In genomic region chr4:129610472-129610871, GRCm38 (mm10) we compare ENCODE assay signal across 26 mouse cellular contexts. TPM values are rescaled to one million over a fixed set of nuclear protein-coding genes. Genes with fewer than 3 reads are reported as not detected.
DNase-seq lines count a peak whose midpoint lies in the region; ATAC-seq and TF ChIP-seq lines count a peak whose summit lies in the region.
"Had no signal": no experiment of that assay in that cellular context is flagged by ENCODE, and none has a peak within 500 bp of the region (broad histone marks: within the 10 kb centered on the region; RNA-seq: fewer than 3 reads in every experiment).

No protein-coding gene starts in this region.

- no peak overlapping the region for H3K9ac ChIP-seq in heart, embryonic 12.5 days
- no peak overlapping the region for H3K9ac ChIP-seq in lung, embryonic 15.5 days
- no peak overlapping the region for H3K9ac ChIP-seq in lung, postnatal 0 days (replicated peaks; ENCODE audit: low read depth)
- H3K9ac ChIP-seq in kidney, embryonic 14.5 days (ENCODE audit: low read depth, low read length): no peak overlapping the region
- H3K9ac ChIP-seq: embryonic facial prominence, embryonic 15.5 days; forebrain, embryonic 12.5 days; forebrain, postnatal 0 days; heart, embryonic 15.5 days; hindbrain, embryonic 15.5 days; liver, embryonic 14.5 days; midbrain, embryonic 12.5 days; stomach, embryonic 15.5 days had no signal

- no peak for DNase-seq in heart, adult 9 months (ENCODE audit: low spot score in 2 of 2)
- DNase-seq in lung, postnatal 0 days (ENCODE audit: low spot score): no peak
- no peak for DNase-seq in spleen, adult 2 months (ENCODE audit: low read depth in 1 of 2, low spot score in 2 of 2)
- no peak for DNase-seq in spleen, postnatal 36 days (ENCODE audit: low spot score in 2 of 2)
- DNase-seq: adrenal gland, postnatal 14 days; cerebellum, adult 11 months; cerebellum, adult 9-11 months; embryo, embryonic 11 days; forebrain, postnatal 0 days; heart, adult 2 months; kidney, adult 8-10 months; kidney, postnatal 10 days; layer of hippocampus, postnatal 36 days; left cerebral cortex, postnatal 4 days; liver; lung, adult 2 months had no signal

- no peak overlapping the region for H3K4me2 ChIP-seq in heart, embryonic 12.5 days
- H3K4me2 ChIP-seq in lung, embryonic 15.5 days: no peak overlapping the region
- no peak overlapping the region for H3K4me2 ChIP-seq in lung, postnatal 0 days (replicated peaks; ENCODE audit: low read depth, low read length)
- H3K4me2 ChIP-seq in kidney, embryonic 14.5 days (replicated peaks; ENCODE audit: low read depth, low read length): no peak overlapping the region
- H3K4me2 ChIP-seq: embryonic facial prominence, embryonic 15.5 days; forebrain, embryonic 12.5 days; heart, embryonic 15.5 days; hindbrain, embryonic 15.5 days; midbrain, embryonic 12.5 days; stomach, embryonic 15.5 days had no signal

- H3K27ac ChIP-seq in heart, embryonic 12.5 days (ENCODE audit: poor library complexity, severe bottlenecking): no peak overlapping the region
- no peak overlapping the region for H3K27ac ChIP-seq in lung, embryonic 15.5 days
- no peak overlapping the region for H3K27ac ChIP-seq in lung, postnatal 0 days (ENCODE audit: low read length)
- H3K27ac ChIP-seq in spleen, adult 2 months (ENCODE audit: insufficient read depth, low read length): peak overlapping the region; percentile 53
- H3K27ac ChIP-seq in kidney, embryonic 14.5 days (ENCODE audit: low read depth, low read length): no peak overlapping the region
- H3K27ac ChIP-seq: embryonic facial prominence, embryonic 15.5 days; forebrain, embryonic 12.5 days; heart, adult 2 months; heart, embryonic 15.5 days; hindbrain, embryonic 15.5 days; liver, embryonic 14.5 days; midbrain, embryonic 12.5 days; stomach, embryonic 15.5 days had no signal

- WGBS in heart, embryonic 12.5 days: 62% methylated on average over 4 of the region's 4 CpGs
- WGBS in lung, embryonic 15.5 days: 66% methylated on average over 4 of the region's 4 CpGs
- 68% methylated on average over 4 of the region's 4 CpGs for WGBS in lung, postnatal 0 days
- WGBS in spleen, adult 2 months: 86% methylated on average over 4 of the region's 4 CpGs
- 78% methylated on average over 4 of the region's 4 CpGs for WGBS in kidney, embryonic 14.5 days

- ATAC-seq in heart, embryonic 12.5 days (ENCODE audit: insufficient number of reproducible peaks, low FRiP score): 0 out of 2 replicates have a peak, but pooled peaks have one; percentile 17
- 0 out of 2 replicates have a peak, but pooled peaks have one; percentile 4 for ATAC-seq in lung, embryonic 15.5 days (ENCODE audit: borderline replicate concordance, extremely low read depth, low FRiP score, low TSS enrichment)
- no peak for ATAC-seq in lung, postnatal 0 days
- ATAC-seq in kidney, embryonic 14.5 days (ENCODE audit: low FRiP score, low TSS enrichment): no peak
- ATAC-seq: forebrain, postnatal 0 days had no signal

- H3K4me1 ChIP-seq in heart, embryonic 12.5 days (replicated peaks): peaks cover 6% of the 10 kb centered on the region
- H3K4me1 ChIP-seq in lung, embryonic 15.5 days: peaks cover 10% of the 10 kb centered on the region; the same call in 1 of the 2 replicates
- H3K4me1 ChIP-seq in lung, postnatal 0 days (ENCODE audit: insufficient read depth, low read depth, low read length): no peaks in the 10 kb centered on the region
- peaks cover 12% of the 10 kb centered on the region; the same call in 1 of the 2 replicates for H3K4me1 ChIP-seq in spleen, adult 2 months (ENCODE audit: control insufficient read depth, insufficient read depth, insufficient read length)
- no peaks in the 10 kb centered on the region for H3K4me1 ChIP-seq in kidney, embryonic 14.5 days (ENCODE audit: control insufficient read depth, insufficient read depth, low read length)
- H3K4me1 ChIP-seq: midbrain, embryonic 12.5 days had no signal

- TF ChIP-seq POLR2A in spleen, adult 2 months (IDR thresholded peaks at IDR 0.05; ENCODE audit: low read depth, low read length): no peak

- no peaks in the 10 kb centered on the region for H3K9me3 ChIP-seq in heart, embryonic 12.5 days (replicated peaks)
- H3K9me3 ChIP-seq in lung, embryonic 15.5 days: no peaks in the 10 kb centered on the region
- H3K9me3 ChIP-seq in lung, postnatal 0 days (ENCODE audit: low read length): no peaks in the 10 kb centered on the region
- no peaks in the 10 kb centered on the region for H3K9me3 ChIP-seq in kidney, embryonic 14.5 days (ENCODE audit: control insufficient read depth, low read length)
- H3K9me3 ChIP-seq: embryonic facial prominence, embryonic 15.5 days; forebrain, embryonic 12.5 days; heart, embryonic 15.5 days; hindbrain, embryonic 15.5 days; midbrain, embryonic 12.5 days; stomach, embryonic 15.5 days had no signal

- no peak overlapping the region for H3K4me3 ChIP-seq in heart, embryonic 12.5 days
- H3K4me3 ChIP-seq in lung, embryonic 15.5 days: no peak overlapping the region
- H3K4me3 ChIP-seq in lung, postnatal 0 days (ENCODE audit: low read depth, low read length): no peak overlapping the region
- no peak overlapping the region for H3K4me3 ChIP-seq in spleen, adult 2 months (ENCODE audit: extremely low read depth, insufficient read depth, insufficient read length)
- H3K4me3 ChIP-seq in kidney, embryonic 14.5 days (ENCODE audit: low read length): no peak overlapping the region
- H3K4me3 ChIP-seq: embryonic facial prominence, embryonic 15.5 days; forebrain, embryonic 12.5 days; heart, adult 2 months; heart, embryonic 15.5 days; hindbrain, embryonic 15.5 days; midbrain, embryonic 12.5 days; stomach, embryonic 15.5 days had no signal

- no peaks in the 10 kb centered on the region for H3K27me3 ChIP-seq in heart, embryonic 12.5 days (replicated peaks)
- H3K27me3 ChIP-seq in lung, embryonic 15.5 days: no peaks in the 10 kb centered on the region
- no peaks in the 10 kb centered on the region for H3K27me3 ChIP-seq in lung, postnatal 0 days (replicated peaks; ENCODE audit: insufficient read depth, low read length)
- H3K27me3 ChIP-seq in spleen, adult 2 months (ENCODE audit: control insufficient read depth, insufficient read depth, low read length): no peaks in the 10 kb centered on the region
- H3K27me3 ChIP-seq in kidney, embryonic 14.5 days (ENCODE audit: control insufficient read depth, insufficient read depth, low read length): no peaks in the 10 kb centered on the region
- H3K27me3 ChIP-seq: embryonic facial prominence, embryonic 15.5 days; forebrain, embryonic 12.5 days; heart, embryonic 15.5 days; hindbrain, embryonic 15.5 days; midbrain, embryonic 12.5 days; stomach, embryonic 15.5 days had no signal

- no peak for TF ChIP-seq CTCF in lung, postnatal 0 days (IDR thresholded peaks at IDR 0.05)
- TF ChIP-seq CTCF in spleen, adult 2 months (IDR thresholded peaks at IDR 0.05; ENCODE audit: extremely low read depth, insufficient read depth, insufficient read length, insufficient replicate concordance): no peak

- H3K36me3 ChIP-seq in heart, embryonic 12.5 days: peaks cover 40% of the 10 kb centered on the region
- peaks cover 26% of the 10 kb centered on the region for H3K36me3 ChIP-seq in lung, embryonic 15.5 days
- peaks cover 9% of the 10 kb centered on the region; the same call in 1 of the 2 replicates for H3K36me3 ChIP-seq in lung, postnatal 0 days (ENCODE audit: insufficient read depth, low read length)
- H3K36me3 ChIP-seq in spleen, adult 2 months (ENCODE audit: control insufficient read depth, insufficient read depth, low read length): peaks cover 12% of the 10 kb centered on the region
- peaks cover 28% of the 10 kb centered on the region for H3K36me3 ChIP-seq in kidney, embryonic 14.5 days (ENCODE audit: control insufficient read depth, insufficient read depth, low read length)

- no peak for TF ChIP-seq EP300 in lung, postnatal 0 days (IDR thresholded peaks at IDR 0.05)

RNA-seq across cellular contexts. Expression of gene Dcdc2b, which starts 3.6 kb away (rescaled TPM):
- polyA plus RNA-seq in heart, embryonic 12.5 days (2016; fragmentation: Nextera tagmentation; extraction: Ambion mirVana): 0.82 and 1.4 TPM in 2 replicates
- polyA plus RNA-seq in lung, embryonic 15.5 days (2015; fragmentation: Nextera tagmentation; extraction: Ambion mirVana): 1.5 and 2.1 TPM in 2 replicates
- 16.1 and 20.1 TPM in 2 replicates for polyA plus RNA-seq in lung, postnatal 0 days (2015; fragmentation: Nextera tagmentation; extraction: Ambion mirVana)
- polyA plus RNA-seq in spleen, adult 2 months (2012; rRNA removed): 1.4 and 2.8 TPM in 2 replicates
- polyA plus RNA-seq in kidney, embryonic 14.5 days (2014; fragmentation: Nextera tagmentation; extraction: Ambion mirVana): 1.9 and 2.0 TPM in 2 replicates

RNA-seq across cellular contexts. Expression of gene Iqcc, which starts 8.4 kb away (rescaled TPM):
- polyA plus RNA-seq in heart, embryonic 12.5 days (2016; fragmentation: Nextera tagmentation; extraction: Ambion mirVana): 18.6 and 20.0 TPM in 2 replicates
- 29.8 and 30.6 TPM in 2 replicates for polyA plus RNA-seq in lung, embryonic 15.5 days (2015; fragmentation: Nextera tagmentation; extraction: Ambion mirVana)
- polyA plus RNA-seq in lung, postnatal 0 days (2015; fragmentation: Nextera tagmentation; extraction: Ambion mirVana): 26.6 and 27.8 TPM in 2 replicates
- polyA plus RNA-seq in spleen, adult 2 months (2012; rRNA removed): 28.3 and 31.3 TPM in 2 replicates
- 30.1 and 30.6 TPM in 2 replicates for polyA plus RNA-seq in kidney, embryonic 14.5 days (2014; fragmentation: Nextera tagmentation; extraction: Ambion mirVana)

RNA-seq across cellular contexts. Expression of gene Tmem234, which starts 10.0 kb away (rescaled TPM):
- polyA plus RNA-seq in heart, embryonic 12.5 days (2016; fragmentation: Nextera tagmentation; extraction: Ambion mirVana): 139 and 153 TPM in 2 replicates
- polyA plus RNA-seq in lung, embryonic 15.5 days (2015; fragmentation: Nextera tagmentation; extraction: Ambion mirVana): 187 and 191 TPM in 2 replicates
- 186 and 192 TPM in 2 replicates for polyA plus RNA-seq in lung, postnatal 0 days (2015; fragmentation: Nextera tagmentation; extraction: Ambion mirVana)
- polyA plus RNA-seq in spleen, adult 2 months (2012; rRNA removed): 119 and 129 TPM in 2 replicates
- 213 and 219 TPM in 2 replicates for polyA plus RNA-seq in kidney, embryonic 14.5 days (2014; fragmentation: Nextera tagmentation; extraction: Ambion mirVana)

RNA-seq across cellular contexts. Expression of gene Eif3i, which starts 10.0 kb away (rescaled TPM):
- polyA plus RNA-seq in heart, embryonic 12.5 days (2016; fragmentation: Nextera tagmentation; extraction: Ambion mirVana): 155 and 156 TPM in 2 replicates
- polyA plus RNA-seq in lung, embryonic 15.5 days (2015; fragmentation: Nextera tagmentation; extraction: Ambion mirVana): 259 and 262 TPM in 2 replicates
- 140 and 161 TPM in 2 replicates for polyA plus RNA-seq in lung, postnatal 0 days (2015; fragmentation: Nextera tagmentation; extraction: Ambion mirVana)
- polyA plus RNA-seq in spleen, adult 2 months (2012; rRNA removed): 185 and 203 TPM in 2 replicates
- 340 and 401 TPM in 2 replicates for polyA plus RNA-seq in kidney, embryonic 14.5 days (2014; fragmentation: Nextera tagmentation; extraction: Ambion mirVana)

RNA-seq across cellular contexts. Expression of gene Ccdc28b, which starts 13.3 kb away (rescaled TPM):
- polyA plus RNA-seq in heart, embryonic 12.5 days (2016; fragmentation: Nextera tagmentation; extraction: Ambion mirVana): 42.3 and 44.2 TPM in 2 replicates
- 51.4 and 59.5 TPM in 2 replicates for polyA plus RNA-seq in lung, embryonic 15.5 days (2015; fragmentation: Nextera tagmentation; extraction: Ambion mirVana)
- 76.3 and 82.4 TPM in 2 replicates for polyA plus RNA-seq in lung, postnatal 0 days (2015; fragmentation: Nextera tagmentation; extraction: Ambion mirVana)
- polyA plus RNA-seq in spleen, adult 2 months (2012; rRNA removed): 16.3 and 19.7 TPM in 2 replicates
- polyA plus RNA-seq in kidney, embryonic 14.5 days (2014; fragmentation: Nextera tagmentation; extraction: Ambion mirVana): 48.6 and 56.0 TPM in 2 replicates

Comparison
In these comparisons a context has a peak if more than half of its experiments do, and no peak if none do; other contexts are left out.
1. ATAC-seq: peak in heart, embryonic 12.5 days (single experiment) and lung, embryonic 15.5 days (single experiment); none in lung, postnatal 0 days (single experiment) and kidney, embryonic 14.5 days (single experiment).